Mouse (Mus musculus): ENCODE measurements around the gene Lonp1.

Gene Lonp1

GRCm38 (mm10) chr17:56588921-56589320 is 37.8 kb downstream of the Lonp1 start:
- no peak for DNase-seq (ENCODE audit: low read depth)

GRCm38 (mm10) chr17:56587773-56588172 is 38.9 kb downstream of the Lonp1 start:
- DNase-seq (ENCODE audit: low read depth) = no peak

- DNase-seq (ENCODE audit: low read depth) = peak; percentile 59
These were observed 41.4 kb downstream of the Lonp1 start for GRCm38 (mm10) chr17:56585171-56585821.

- DNase-seq (ENCODE audit: low read depth) = peak; percentile 100
These were observed 42.2 kb downstream of the Lonp1 start, which contains the start of the genes Safb2 and Safb for GRCm38 (mm10) chr17:56584257-56585130. Gene Safb2, minus strand, starts transcription at chr17:56584585. Gene Safb, plus strand, starts transcription at chr17:56584825.

GRCm38 (mm10) chr17:56583611-56584256 is 43.0 kb downstream of the Lonp1 start:
- DNase-seq (ENCODE audit: low read depth) = peak; percentile 55

GRCm38 (mm10) chr17:56583071-56583470 is 43.6 kb downstream of the Lonp1 start:
- no peak for DNase-seq (ENCODE audit: low read depth)

- DNase-seq (ENCODE audit: low read depth) = no peak
These were observed 53.7 kb downstream of the Lonp1 start for GRCm38 (mm10) chr17:56572939-56573338.

GRCm38 (mm10) chr17:56572154-56572553 is 54.5 kb downstream of the Lonp1 start:
- no peak for DNase-seq (ENCODE audit: low read depth)

GRCm38 (mm10) chr17:56570287-56570686 is 56.4 kb downstream of the Lonp1 start:
- no peak for DNase-seq (ENCODE audit: low read depth)

GRCm38 (mm10) chr17:56567370-56567769 is 59.3 kb downstream of the Lonp1 start:
- DNase-seq (ENCODE audit: low read depth) = no peak

GRCm38 (mm10) chr17:56566918-56567317 is 59.8 kb downstream of the Lonp1 start:
- DNase-seq (ENCODE audit: low read depth) = no peak

GRCm38 (mm10) chr17:56566293-56566692 is 60.4 kb downstream of the Lonp1 start:
- DNase-seq (ENCODE audit: low read depth) = no peak
